Mouse (Mus musculus): ENCODE measurements around the gene Cyp4v3. TPM values are rescaled to one million over a fixed set of nuclear protein-coding genes. Genes with fewer than 3 reads are reported as not detected.

The Cyp4v3 gene
- total RNA-seq, 2 experiments from 2014 or later, result 1.4 to 1.5 TPM

DNA sequence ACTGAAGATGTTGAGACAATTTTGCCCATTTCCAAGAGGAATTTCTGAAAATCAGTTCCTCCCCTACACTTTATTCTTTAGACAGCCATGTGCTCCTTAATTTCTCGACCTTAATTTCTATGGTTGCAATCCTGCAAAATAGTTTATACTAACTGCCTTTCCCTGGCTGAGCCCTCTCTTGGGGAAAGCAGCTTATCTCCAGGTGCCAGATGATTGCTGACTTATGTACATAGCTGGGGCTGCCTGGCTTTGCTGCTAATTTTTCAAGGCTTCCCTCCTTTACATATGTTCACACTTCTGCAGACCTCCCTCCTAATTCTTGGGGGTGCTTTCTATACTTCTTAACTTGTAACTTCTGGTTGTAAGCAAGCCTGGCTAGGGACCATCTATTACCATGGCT, 12.1 kb downstream of the Cyp4v3 start:
- no peak for DNase-seq

DNA sequence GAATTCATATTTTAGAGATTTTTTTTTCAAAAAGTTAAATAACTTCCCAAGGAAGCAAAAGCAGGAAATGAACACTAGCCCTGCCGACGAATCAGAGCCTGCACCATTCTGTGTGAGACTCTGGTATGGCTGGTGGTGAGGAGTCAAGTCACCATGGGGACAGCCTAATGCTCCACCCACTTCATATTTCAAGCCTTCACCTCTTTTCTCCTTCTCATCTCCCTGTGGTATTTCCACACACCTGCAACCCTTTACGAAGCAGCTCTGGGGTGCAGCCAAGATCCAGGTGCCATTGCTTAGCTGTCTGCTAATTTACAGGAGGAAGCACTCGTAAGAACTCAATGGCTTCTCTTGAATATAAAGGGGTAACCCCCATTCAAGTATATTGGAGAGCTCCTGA, 22.0 kb downstream of the Cyp4v3 start:
- DNase-seq, result no peak

- no peak for DNase-seq
Observed at GRCm38 (mm10) chr8:45308366-45308765, 24.6 kb downstream of the Cyp4v3 start, which contains the start of gene Gm45753. Gene Gm45753 (minus strand): TSS chr8:45308466.

DNA sequence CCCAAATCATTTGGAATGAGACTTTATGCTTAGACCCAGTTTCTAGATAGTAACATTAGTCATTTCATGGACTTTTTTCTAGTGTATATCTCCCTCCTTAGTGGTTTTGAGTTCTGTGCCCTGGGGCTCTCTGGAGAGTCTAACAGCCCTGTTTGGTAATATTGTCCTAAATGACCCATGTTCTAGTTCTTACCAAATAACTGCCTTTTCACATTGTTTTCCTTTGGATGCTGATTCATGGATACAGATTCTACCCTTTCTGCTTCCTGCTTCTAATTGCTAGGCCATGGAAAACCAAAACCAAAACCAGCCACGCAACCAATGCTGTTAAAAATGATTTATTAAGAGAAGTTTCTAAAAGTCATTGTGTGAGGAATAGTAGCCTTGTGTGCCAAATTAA, 27.5 kb downstream of the Cyp4v3 start:
- no peak for DNase-seq

DNA sequence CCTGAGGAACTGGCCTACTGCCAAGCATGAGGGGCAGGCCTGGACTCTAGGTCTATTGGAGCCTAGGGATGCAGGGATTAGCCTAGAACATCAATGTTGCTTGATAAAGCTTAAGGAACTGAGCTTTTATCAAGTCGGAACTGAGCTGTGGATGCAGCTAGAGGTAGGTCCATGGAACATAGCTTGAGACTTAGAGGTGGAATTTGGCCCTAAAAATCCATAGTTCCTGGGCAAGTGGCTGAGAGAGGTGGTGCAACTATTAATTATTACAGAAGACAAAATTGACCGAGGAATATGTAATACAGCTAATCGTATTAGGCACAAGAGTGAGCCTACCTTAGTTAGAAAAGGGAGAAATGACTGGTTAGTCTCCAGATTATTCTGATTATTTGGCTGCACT, 28.7 kb downstream of the Cyp4v3 start:
- no peak for DNase-seq

DNA sequence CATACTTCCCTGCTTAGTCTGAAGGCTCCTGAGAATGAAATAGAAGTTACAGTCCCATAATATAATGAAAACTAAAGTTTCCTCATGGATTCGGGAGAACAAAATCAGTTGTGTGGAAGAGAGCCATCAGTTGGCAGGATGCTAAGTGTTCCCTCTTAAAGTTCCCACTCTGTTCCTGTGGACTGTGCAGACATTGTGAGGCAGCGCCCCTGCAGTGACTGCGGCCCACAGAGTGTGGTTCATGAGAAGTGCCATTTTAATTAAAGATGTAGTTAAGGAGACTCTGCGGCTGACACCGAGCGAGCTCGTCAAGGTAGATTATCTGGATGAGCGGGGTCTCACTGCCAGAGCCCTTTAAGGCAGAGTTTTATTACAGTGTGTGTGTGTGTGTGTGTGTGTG, 30.6 kb downstream of the Cyp4v3 start:
- DNase-seq, result no peak

GRCm38 (mm10) chr8:45295276-45295675, 37.7 kb downstream of the Cyp4v3 start:
- DNase-seq, result no peak

- DNase-seq, result no peak
Observed at GRCm38 (mm10) chr8:45294687-45295086, 38.3 kb downstream of the Cyp4v3 start, which contains the start of gene Klkb1. Gene Klkb1 (minus strand): TSS chr8:45294859.

GRCm38 (mm10) chr8:45291790-45292189, 41.2 kb downstream of the Cyp4v3 start:
- no peak for DNase-seq

DNA sequence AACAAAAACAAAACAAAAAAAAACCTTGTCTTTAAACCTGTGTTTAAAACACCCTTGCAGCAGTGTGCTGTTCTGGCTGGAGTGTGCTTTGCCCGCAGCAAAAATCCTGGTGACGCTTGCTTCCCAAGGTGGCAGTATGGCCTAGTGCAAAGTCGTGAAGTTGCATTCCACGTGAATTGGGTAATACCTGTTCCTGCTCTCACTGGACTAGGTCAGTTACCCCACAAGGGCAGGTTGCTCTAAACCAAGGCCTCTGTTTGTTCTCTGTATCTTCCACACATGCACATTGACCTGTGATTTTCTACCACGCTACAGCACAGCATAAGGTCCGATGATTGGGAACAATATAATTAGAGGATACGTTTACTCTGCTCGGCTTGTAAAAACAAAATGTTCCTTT, 51.4 kb downstream of the Cyp4v3 start:
- DNase-seq, result no peak

- DNase-seq, result no peak
Observed at GRCm38 (mm10) chr8:45277453-45277852, 55.6 kb downstream of the Cyp4v3 start.

DNA sequence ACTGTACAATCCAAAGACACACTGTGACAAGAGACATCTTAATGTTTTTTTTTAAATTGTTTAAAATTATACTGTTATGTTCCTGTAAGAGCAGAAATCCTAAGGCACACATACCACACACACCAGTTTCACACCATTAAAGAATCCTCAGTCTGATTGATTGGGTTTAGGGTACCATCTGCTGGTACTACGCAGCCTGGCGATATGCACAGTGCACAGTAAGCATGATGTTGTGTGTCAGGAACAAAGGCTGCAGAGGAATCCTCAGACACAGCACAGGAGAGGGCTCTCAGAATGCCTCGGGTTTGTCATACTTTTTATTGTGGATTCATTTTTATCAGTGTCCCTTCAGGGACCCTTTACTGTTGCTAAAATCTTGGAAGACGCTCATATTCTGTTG, 58.7 kb downstream of the Cyp4v3 start:
- DNase-seq, result no peak

DNA sequence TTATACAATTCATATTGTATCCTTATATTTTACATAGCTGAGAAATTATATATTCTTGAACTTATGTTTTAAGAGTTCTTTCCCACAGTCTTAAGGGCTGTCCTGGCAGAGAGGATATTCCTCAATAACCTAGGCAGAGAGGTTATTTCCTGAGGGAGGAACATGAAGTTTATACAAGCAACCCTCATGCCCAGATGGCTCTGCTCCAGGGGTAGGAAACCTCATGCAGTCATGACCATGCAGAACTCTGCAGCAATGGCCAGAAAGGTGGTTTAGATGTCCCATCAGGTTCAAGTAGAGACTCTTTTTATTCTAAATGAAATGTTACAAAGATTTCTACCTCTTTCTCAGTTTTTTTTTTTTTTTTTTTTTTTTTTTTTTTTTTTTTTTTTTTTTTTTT, 64.0 kb downstream of the Cyp4v3 start:
- no peak for DNase-seq

- DNase-seq, result no peak
Observed at GRCm38 (mm10) chr8:45268485-45268884, 64.5 kb downstream of the Cyp4v3 start.

DNA sequence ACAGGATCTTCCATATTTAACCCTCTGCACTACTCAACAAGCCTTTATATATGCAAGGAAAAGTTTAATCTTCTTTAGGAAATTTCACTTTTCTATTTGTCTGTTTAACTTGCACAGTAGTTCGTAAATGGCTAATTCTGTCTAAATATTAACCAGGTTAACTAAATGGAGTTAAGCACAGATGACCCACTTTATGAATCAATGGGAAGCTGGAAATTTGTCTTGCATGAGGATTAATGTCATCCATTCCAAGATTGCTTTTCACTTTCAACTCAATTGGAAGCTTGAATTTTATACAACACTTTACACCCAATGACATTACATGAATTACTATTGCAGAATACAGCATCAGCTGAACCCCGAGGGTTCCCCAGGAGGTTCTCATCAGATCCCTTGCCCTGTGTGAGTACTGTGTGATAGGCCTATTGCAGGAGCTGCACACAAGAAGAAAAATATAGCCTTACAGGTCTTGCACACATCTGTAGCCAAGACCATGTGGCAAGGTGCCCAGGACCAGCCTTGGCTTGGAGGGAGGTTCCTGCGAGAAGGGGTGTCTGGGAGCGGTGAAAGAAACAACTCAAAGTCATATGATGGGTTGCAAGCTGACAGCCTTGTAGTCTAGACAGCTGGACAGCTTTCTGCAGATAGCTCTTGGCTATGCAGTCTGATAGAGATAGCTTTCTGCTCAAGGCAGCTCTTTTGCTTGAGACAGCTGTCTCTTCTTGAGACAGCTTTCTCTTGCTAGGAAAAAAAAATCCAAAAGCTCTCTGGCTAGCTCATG, 65.2 kb downstream of the Cyp4v3 start:
- peak; percentile 13 for DNase-seq

DNA sequence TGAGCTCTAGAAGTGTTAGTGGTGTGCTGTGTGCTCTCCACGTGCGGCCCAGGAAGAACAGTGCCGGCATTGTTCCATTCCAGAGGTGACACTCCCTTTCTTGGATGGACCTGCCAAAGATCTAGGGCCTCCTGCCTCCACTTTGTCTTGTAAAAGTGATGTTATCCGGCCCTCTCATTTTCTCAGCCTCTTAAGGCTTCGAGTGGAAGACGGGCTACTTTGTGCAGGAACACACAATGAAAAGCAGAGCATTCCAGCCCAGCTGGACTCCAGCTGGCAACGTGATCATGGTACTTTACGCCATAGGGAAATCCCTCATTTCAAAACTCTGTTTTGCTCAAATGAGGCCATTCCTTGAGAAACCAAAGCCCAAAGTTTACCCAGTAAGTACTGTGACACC, 66.0 kb downstream of the Cyp4v3 start:
- DNase-seq, result no peak

DNA sequence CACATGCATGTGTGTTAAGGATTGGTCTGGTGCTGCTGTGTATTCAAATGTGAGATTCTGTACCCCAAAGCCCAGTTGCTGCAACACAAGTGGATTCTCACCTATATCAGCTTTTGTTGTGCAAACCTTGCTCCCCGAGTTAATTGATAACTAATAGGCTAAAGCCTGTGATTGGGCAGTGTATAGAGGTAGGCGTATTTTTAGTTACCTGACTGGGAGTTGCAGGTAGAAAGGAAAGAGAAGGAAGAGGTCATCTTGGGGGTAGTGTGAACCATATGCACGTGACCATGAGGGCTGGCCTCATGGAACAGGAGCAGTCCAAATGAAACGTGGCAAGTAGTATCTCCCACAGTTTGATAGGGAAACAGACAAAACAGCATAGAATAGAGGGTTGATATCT, 68.1 kb downstream of the Cyp4v3 start:
- no peak for DNase-seq

GRCm38 (mm10) chr8:45262851-45263250, 70.2 kb downstream of the Cyp4v3 start:
- no peak for DNase-seq

DNA sequence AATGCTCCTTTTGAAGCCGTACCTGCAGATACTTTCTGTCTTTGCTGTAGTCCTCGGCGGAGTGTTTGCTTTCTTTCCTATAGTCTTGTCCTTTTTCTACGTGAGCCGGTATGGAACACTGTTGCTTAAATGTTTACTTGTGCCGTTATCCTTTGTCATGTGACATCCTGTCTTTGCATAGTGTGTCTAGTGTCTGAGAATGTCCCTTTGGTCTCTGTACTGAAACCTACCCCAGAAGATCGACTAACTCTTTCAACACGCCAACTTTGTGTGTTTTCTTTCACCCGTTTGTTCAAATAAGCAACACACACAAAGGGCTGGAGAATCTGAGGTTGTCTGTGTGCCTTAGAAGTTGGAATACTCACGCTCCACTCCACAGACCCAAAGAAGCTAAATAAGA, 71.1 kb downstream of the Cyp4v3 start, which contains the start of gene F11:
Gene F11, minus strand, starts transcription at position 112 of the 400 bp plus-strand sequence.
- no peak for DNase-seq

DNA sequence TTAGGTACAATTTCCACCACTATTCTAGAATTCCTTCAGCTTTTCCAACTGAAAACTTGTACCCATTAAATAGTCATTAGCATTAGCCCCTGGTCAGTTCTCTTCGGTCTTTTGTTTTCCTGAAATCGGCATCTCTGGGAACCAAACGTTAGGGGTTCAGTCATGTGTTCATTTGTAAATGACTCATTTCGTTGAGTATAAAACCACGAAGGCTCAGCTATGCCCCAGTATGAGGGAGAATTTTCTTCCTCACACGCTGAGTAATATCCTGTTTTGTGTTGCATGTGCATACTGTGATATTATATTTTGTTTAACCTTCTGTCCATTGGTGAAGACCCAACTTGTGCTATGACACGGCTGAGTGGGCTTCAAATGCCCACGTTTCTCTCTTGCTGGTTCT, 74.6 kb downstream of the Cyp4v3 start:
- no peak for DNase-seq

DNA sequence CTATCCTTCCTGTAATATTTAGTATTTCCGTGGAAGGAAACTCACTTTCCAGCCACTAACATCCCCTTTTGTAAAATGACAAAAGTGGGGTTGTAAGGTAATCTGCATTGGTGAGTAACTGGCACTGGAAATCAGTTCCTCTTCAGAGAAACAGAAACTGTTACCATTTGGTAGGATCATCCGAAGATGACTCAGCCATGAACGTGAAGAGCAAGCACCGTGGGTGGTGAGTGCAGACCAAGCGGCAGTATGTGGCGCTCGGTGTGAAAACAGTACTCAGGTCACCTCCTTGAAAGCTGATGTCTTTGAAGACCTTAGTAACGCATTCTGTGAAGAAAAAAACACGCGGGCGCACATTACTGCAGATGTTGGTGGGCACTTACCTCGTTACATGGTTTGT, 78.0 kb downstream of the Cyp4v3 start:
- no peak for DNase-seq

Data from gastrocnemius, postnatal 10 days (tissue).